Mouse (Mus musculus) kidney, adult 11 months (tissue): Measurements from ENCODE around the gene Cnga4.
"Not testable (repeated sequence)": the region's sequence is repeated elsewhere in the genome, so short reads cannot be mapped to it uniquely, and the experiment has no call there.

Source experiments
- DNase-seq: peaks from one replicate; pipeline ENCODE4 v3.0.0; 2022

Gene Cnga4

GRCm38 (mm10) chr7:105404268-105404667 lies at the start of gene Cnga4:
Gene Cnga4, plus strand, starts transcription at chr7:105404568.
- no peak for DNase-seq

- not testable (repeated sequence) for DNase-seq
Measured at GRCm38 (mm10) chr7:105356064-105356463, 48.3 kb upstream of the Cnga4 start.

GRCm38 (mm10) chr7:105356487-105356886 lies 47.9 kb upstream of the Cnga4 start:
- not testable (repeated sequence) for DNase-seq

GRCm38 (mm10) chr7:105361713-105362112 lies 42.7 kb upstream of the Cnga4 start:
- no peak for DNase-seq

GRCm38 (mm10) chr7:105367268-105367667 lies 37.1 kb upstream of the Cnga4 start:
- DNase-seq: no peak

GRCm38 (mm10) chr7:105367930-105368329 lies 36.4 kb upstream of the Cnga4 start, which contains the start of gene Olfr692:
Gene Olfr692, plus strand, starts transcription at chr7:105368230.
- DNase-seq: no peak

- DNase-seq: no peak
Measured at GRCm38 (mm10) chr7:105368521-105368920, 35.8 kb upstream of the Cnga4 start.

- DNase-seq: no peak
Measured at GRCm38 (mm10) chr7:105372912-105373311, 31.5 kb upstream of the Cnga4 start.

GRCm38 (mm10) chr7:105373509-105373908 lies 30.9 kb upstream of the Cnga4 start:
- DNase-seq: no peak

GRCm38 (mm10) chr7:105373976-105374375 lies 30.4 kb upstream of the Cnga4 start:
- no peak for DNase-seq

GRCm38 (mm10) chr7:105374866-105375265 lies 29.5 kb upstream of the Cnga4 start, which contains the start of gene Gm5901:
Gene Gm5901, plus strand, starts transcription at chr7:105375038.
- no peak for DNase-seq

GRCm38 (mm10) chr7:105380329-105380728 lies 24.0 kb upstream of the Cnga4 start:
- no peak for DNase-seq

GRCm38 (mm10) chr7:105387696-105388095 lies 16.7 kb upstream of the Cnga4 start:
- DNase-seq: no peak

GRCm38 (mm10) chr7:105390236-105390635 lies 14.1 kb upstream of the Cnga4 start:
- no peak for DNase-seq

GRCm38 (mm10) chr7:105394606-105395005 lies 9.8 kb upstream of the Cnga4 start:
- no peak for DNase-seq

GRCm38 (mm10) chr7:105395131-105395820 lies 9.1 kb upstream of the Cnga4 start:
- no peak for DNase-seq

GRCm38 (mm10) chr7:105396126-105396525 lies 8.2 kb upstream of the Cnga4 start:
- no peak for DNase-seq

- no peak for DNase-seq
Measured at GRCm38 (mm10) chr7:105399058-105399934, 5.1 kb upstream of the Cnga4 start.

- DNase-seq: peak; percentile 100
Measured at GRCm38 (mm10) chr7:105399935-105400624, 4.3 kb upstream of the Cnga4 start, which contains the start of gene Fam160a2. Gene Fam160a2, minus strand, starts transcription at chr7:105400054.

GRCm38 (mm10) chr7:105406322-105406721 lies 2.0 kb downstream of the Cnga4 start:
- no peak for DNase-seq

GRCm38 (mm10) chr7:105411874-105412632 lies 7.7 kb downstream of the Cnga4 start:
- DNase-seq: peak; percentile 67

GRCm38 (mm10) chr7:105414385-105414784 lies 10.0 kb downstream of the Cnga4 start:
- DNase-seq: no peak
